Mouse (Mus musculus) liver, adult 2 months (tissue): Measurements from ENCODE around the gene Actn2. TPM values are rescaled to one million over a fixed set of nuclear protein-coding genes. Genes with fewer than 3 reads are reported as not detected.

ENCODE experiments used
- DNase-seq: peaks from one replicate; pipeline ENCODE4 v3.0.0-alpha.2; 2011; ENCODE audit warnings: low read depth, low spot score; ENCODE audit errors: extremely low read depth
- H3K27ac ChIP-seq: fragments of 200-500 bp; replicated peaks from 2 replicates; pipeline ENCODE4 v1.5.1; 2012; ENCODE audit warnings: low read depth, mild to moderate bottlenecking, control low read depth, inconsistent platforms, low read length; ENCODE audit not compliant: insufficient read depth
- H3K27me3 ChIP-seq: fragments of 200-500 bp; 2 replicates; pipeline ENCODE4 v1.6.1; 2012; ENCODE audit warnings: mild to moderate bottlenecking, moderate library complexity, low read length, inconsistent platforms; ENCODE audit not compliant: control insufficient read depth, insufficient read depth
- H3K36me3 ChIP-seq: fragments of 200-500 bp; 2 replicates; pipeline ENCODE4 v1.6.1; 2012; ENCODE audit warnings: low read length, inconsistent platforms; ENCODE audit not compliant: control insufficient read depth, insufficient read depth
- H3K4me1 ChIP-seq: fragments of 200-500 bp; 2 replicates; pipeline ENCODE4 v1.6.1; 2011; ENCODE audit warnings: low read length; ENCODE audit not compliant: control insufficient read depth, insufficient read depth
- H3K4me3 ChIP-seq: fragments of 200-500 bp; 2 replicates; pipeline ENCODE4 v1.5.1; 2011; ENCODE audit warnings: low read depth, mild to moderate bottlenecking, control low read depth, low read length, moderate library complexity; ENCODE audit not compliant: insufficient read depth
- H3K79me2 ChIP-seq: fragments of 200-500 bp; 2 replicates; pipeline ENCODE4 v1.6.1; 2012; ENCODE audit warnings: inconsistent platforms, mild to moderate bottlenecking, low read length, moderate library complexity; ENCODE audit not compliant: control insufficient read depth, insufficient read depth
- H3K9ac ChIP-seq: fragments of 200-500 bp; 2 replicates; pipeline ENCODE4 v1.6.1; 2012; ENCODE audit warnings: low read depth, mild to moderate bottlenecking, control low read depth, inconsistent platforms, low read length
- CTCF ChIP-seq: fragments of 200-500 bp; IDR thresholded peaks from 2 replicates; pipeline ENCODE4 v1.5.1; 2011; ENCODE audit warnings: low read depth, low read length, control low read depth
- POLR2A ChIP-seq: fragments of 200-500 bp; IDR thresholded peaks from 2 replicates; pipeline ENCODE4 v1.6.1; 2011; ENCODE audit warnings: low read length, control low read depth; ENCODE audit not compliant: insufficient read depth; ENCODE audit errors: extremely low read depth
- WGBS: fragments of 180-500 bp; shearing (Covaris S2); methylation state at CpG from one replicate; pipeline ENCODE4 v1.1.7; 2018; 5-methylcytosine and 5-hydroxymethylcytosine counted together
- polyA plus RNA-seq: library from polyadenylated mRNA; depleted of rRNA; stranded (reverse); fragments of >200 nt; gene quantifications from 2 replicates; pipeline ENCODE4 v1.2.3, GENCODE M21; 2012
- total RNA-seq: library from RNA; depleted of rRNA; stranded (reverse); fragments of >200 nt; gene quantifications from 2 replicates; pipeline ENCODE4 v1.2.3, GENCODE M21; 2014

Actn2 gene
- total and polyA plus RNA-seq, 2 experiments: 0.06 to 1.2 TPM

DNA sequence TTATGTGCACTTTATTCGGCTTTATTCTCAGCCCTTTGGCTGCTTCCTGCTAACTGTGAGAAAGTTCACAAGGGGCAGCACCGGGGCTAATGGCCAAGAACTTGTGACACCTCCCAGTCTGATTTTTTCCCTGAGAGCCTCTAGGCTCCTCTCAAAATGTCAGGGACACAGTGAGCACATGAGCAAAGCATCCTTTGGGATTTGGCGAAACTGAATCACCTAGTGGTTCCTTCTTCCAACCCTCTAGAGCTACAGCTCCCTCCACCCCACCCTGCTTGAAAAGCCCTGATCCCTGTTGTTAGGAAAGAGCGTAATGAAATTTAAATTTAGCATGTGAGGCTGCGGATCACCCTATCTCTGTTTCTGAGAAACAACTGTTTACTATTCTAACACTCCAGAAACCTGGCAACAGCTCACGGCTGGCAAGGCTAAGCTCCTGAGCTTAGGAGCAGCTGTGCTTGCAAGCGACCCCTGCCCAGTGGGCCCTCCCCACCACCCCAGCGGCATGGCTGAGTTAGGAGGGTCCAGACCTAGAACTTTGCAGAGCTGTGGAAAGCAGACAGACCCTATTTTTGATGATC, 28.6 kb upstream of the Actn2 start:
- WGBS: 51% methylated on average over 8 of the region's 8 CpGs

DNA sequence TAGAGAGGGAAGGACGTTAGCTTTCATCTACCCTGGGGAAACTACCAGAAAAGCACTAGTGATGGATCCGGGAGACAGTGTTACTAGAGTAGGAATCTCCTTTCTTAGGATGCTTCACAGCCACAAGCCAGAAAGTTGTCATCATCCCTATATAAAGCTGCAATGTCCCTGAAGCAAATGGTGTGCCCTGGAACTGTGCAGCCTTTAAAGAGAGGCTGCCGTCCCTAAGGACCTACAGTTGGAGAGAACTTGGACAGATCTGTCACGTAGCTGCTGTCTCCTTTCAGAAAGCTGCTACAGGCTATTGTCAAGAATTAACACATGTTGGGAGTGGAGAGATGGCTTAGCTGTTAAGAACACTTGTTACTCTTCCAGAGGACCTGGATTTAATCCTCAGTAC, 20.9 kb upstream of the Actn2 start:
- no peak overlapping the region for H3K4me3 ChIP-seq
- no peaks in the 10 kb centered on the region for H3K79me2 ChIP-seq
- no peak overlapping the region for H3K27ac ChIP-seq
- H3K27me3 ChIP-seq: no peaks in the 10 kb centered on the region
- no peak for TF ChIP-seq CTCF
- no peak for TF ChIP-seq POLR2A
- no peak overlapping the region for H3K9ac ChIP-seq
- 78% methylated on average over 4 of the region's 4 CpGs for WGBS
- no peaks in the 10 kb centered on the region for H3K4me1 ChIP-seq
- DNase-seq: no peak
- H3K36me3 ChIP-seq: no peaks in the 10 kb centered on the region

More for the DNA sequence above, 28.6 kb upstream of the Actn2 start:
- Histone ChIP-seq H3K4me1 (no peaks in the 10 kb centered on the region), H3K4me3 (no peak overlapping the region), H3K27ac (peak overlapping the region; percentile 27; the same call in 1 of the 2 replicates), H3K79me2 (no peaks in the 10 kb centered on the region), H3K9ac (no peak overlapping the region), H3K27me3 (no peaks in the 10 kb centered on the region), H3K36me3 (no peaks in the 10 kb centered on the region)
- DNase-seq: no peak
- TF ChIP-seq CTCF: no peak
- TF ChIP-seq POLR2A: no peak

DNA sequence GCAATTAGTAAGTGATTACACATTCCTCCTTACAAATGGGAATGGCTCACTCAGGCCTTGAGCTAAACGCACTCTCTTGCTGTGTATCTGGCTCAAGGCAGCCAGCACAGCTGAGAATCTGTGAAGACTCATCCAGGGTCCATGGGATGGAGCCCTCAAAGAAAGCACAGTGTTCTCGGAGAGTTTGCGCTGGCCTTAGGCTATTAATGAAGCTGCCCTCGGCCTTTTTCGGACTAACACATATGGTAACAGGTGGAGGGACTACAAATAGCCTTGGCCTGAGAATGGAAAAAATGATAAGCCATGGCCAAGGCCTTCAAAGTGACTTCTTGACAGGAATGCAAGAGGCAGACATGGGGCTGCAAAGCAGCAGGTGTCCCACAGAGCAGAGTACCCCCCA, 17.0 kb upstream of the Actn2 start:
- Histone ChIP-seq H3K36me3 (no peaks in the 10 kb centered on the region), H3K27me3 (no peaks in the 10 kb centered on the region), H3K27ac (no peak overlapping the region), H3K4me3 (no peak overlapping the region), H3K4me1 (no peaks in the 10 kb centered on the region), H3K9ac (no peak overlapping the region), H3K79me2 (no peaks in the 10 kb centered on the region)
- 88% methylated on average over 5 of the region's 5 CpGs for WGBS
- no peak for TF ChIP-seq CTCF
- no peak for TF ChIP-seq POLR2A
- no peak for DNase-seq

DNA sequence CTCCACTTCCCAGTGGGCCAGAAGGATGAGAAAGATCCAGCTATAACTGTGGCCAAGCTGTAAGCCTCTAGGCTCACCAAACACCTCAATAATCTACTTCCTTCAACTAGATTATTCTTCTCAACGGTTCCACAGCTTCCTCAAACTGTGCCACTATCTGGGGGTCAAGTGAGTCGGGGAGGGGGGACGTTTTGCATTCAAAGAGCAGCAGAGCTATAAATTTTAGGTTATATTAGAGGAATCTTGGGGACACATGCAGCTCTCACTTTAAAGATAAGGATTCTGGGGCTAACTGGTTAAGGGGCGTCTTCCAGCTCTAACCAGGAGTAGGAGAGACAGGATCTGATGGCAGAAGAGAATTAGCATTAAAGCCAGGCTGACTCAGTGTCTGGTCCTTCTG, 15.6 kb upstream of the Actn2 start:
- H3K36me3 ChIP-seq: no peaks in the 10 kb centered on the region
- TF ChIP-seq CTCF: no peak
- TF ChIP-seq POLR2A: no peak
- no peak overlapping the region for H3K27ac ChIP-seq
- DNase-seq: no peak
- 54% methylated on average over 4 of the region's 4 CpGs for WGBS
- no peaks in the 10 kb centered on the region for H3K79me2 ChIP-seq
- no peaks in the 10 kb centered on the region for H3K27me3 ChIP-seq
- H3K4me3 ChIP-seq: no peak overlapping the region
- H3K4me1 ChIP-seq: no peaks in the 10 kb centered on the region
- no peak overlapping the region for H3K9ac ChIP-seq

DNA sequence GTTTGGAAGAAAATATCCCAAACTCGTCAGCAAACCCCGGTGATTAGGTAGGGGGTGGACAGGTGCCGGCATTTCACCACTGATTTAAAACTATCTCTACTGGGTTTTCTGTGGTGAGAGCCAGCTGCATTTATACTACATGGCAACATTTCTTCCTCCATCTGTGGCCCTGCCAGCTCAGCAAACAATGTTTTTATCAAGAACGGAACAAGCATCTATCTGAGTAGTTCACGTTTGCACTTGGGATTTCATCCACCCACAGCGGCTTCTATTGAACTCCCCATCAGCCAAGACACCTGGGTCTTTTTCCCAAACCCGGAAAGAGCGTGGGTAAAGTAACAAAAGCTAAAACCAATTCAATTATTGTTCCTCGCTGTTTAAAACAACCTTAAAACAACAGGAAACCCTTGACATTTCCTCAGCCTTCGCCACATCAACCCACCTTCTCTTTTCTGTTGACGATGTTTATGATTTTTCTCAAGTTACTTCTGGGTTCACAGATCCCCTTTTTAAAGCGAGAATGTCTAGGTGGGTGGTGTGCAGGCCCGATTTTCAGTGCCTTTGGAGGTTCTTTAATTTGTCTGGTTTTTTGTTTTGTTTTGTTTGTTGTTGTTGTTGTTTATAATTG, 8.8 kb upstream of the Actn2 start:
- no peaks in the 10 kb centered on the region for H3K79me2 ChIP-seq
- no peak for DNase-seq
- no peaks in the 10 kb centered on the region for H3K4me1 ChIP-seq
- H3K27me3 ChIP-seq: no peaks in the 10 kb centered on the region
- no peaks in the 10 kb centered on the region for H3K36me3 ChIP-seq
- H3K4me3 ChIP-seq: no peak overlapping the region
- TF ChIP-seq POLR2A (no peak), CTCF (no peak)
- WGBS: 58% methylated on average over 13 of the region's 13 CpGs
- no peak overlapping the region for H3K9ac ChIP-seq
- H3K27ac ChIP-seq: no peak overlapping the region

DNA sequence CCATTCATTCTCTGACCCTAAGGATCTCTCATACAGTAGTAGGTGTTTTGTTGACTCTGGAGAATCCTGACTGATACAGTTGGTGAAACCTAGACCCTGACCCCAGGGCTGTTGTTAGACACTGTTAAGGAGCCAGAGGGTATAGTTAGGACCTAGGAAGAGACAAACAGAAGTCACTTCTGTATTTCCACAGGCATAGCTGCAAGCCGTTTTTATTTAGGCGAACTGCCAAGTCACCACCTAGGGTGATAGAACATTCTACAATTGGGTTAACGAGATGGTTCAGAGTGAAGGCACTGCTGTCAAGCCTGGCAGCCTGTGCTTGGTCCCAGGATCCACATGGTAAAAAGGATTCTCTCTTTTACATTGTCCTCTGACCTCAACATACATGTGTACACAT, 6.3 kb upstream of the Actn2 start:
- H3K27ac ChIP-seq: no peak overlapping the region
- 70% methylated on average over 3 of the region's 3 CpGs for WGBS

More for the DNA sequence above, 6.3 kb upstream of the Actn2 start:
- Histone ChIP-seq H3K79me2 (no peaks in the 10 kb centered on the region), H3K9ac (no peak overlapping the region), H3K4me1 (no peaks in the 10 kb centered on the region), H3K27me3 (no peaks in the 10 kb centered on the region), H3K4me3 (no peak overlapping the region), H3K36me3 (no peaks in the 10 kb centered on the region)
- no peak for DNase-seq
- TF ChIP-seq POLR2A (no peak), CTCF (no peak)
